Mouse (Mus musculus) MEL (cell line): Measurements from ENCODE around the gene Gpr18. TPM values are rescaled to one million over a fixed set of nuclear protein-coding genes. Genes with fewer than 3 reads are reported as not detected.

Experiments used
- DNase-seq: peaks from one replicate; pipeline ENCODE4 v3.0.0; 2011; ENCODE audit warnings: low read depth, low spot score
- H3K27ac ChIP-seq: 2 replicates; pipeline ENCODE4 v1.5.1; 2012; ENCODE audit warnings: low read depth, mild to moderate bottlenecking, control low read depth, low read length, moderate library complexity; ENCODE audit not compliant: control insufficient read depth
- H3K27me3 ChIP-seq, 2 experiments: fragments of 150-350 bp in 1 of 2; sonication (generic) in 1 of 2; 2 replicates each; pipeline ENCODE4 v1.6.1; 2012; ENCODE audit warnings: low read length in 2 of 2, mild to moderate bottlenecking in 2 of 2, improper control_type of control experiment in 1 of 2, moderate library complexity in 1 of 2; ENCODE audit not compliant: insufficient read depth in 2 of 2, control insufficient read depth in 1 of 2
- H3K36me3 ChIP-seq, 2 experiments: 2 replicates each; pipeline ENCODE4 v1.6.1; 2012 to 2014; ENCODE audit warnings: low read length in 2 of 2, improper control_type of control experiment in 1 of 2, inconsistent platforms in 1 of 2, mild to moderate bottlenecking in 1 of 2; ENCODE audit not compliant: insufficient read depth in 2 of 2, control insufficient read depth in 1 of 2
- H3K4me1 ChIP-seq, 2 experiments: fragments of 150-350 bp in 1 of 2; sonication (generic) in 1 of 2; 2 replicates each; pipeline ENCODE4 v1.6.1; 2012; ENCODE audit warnings: low read length in 2 of 2, improper control_type of control experiment in 1 of 2, mild to moderate bottlenecking in 1 of 2; ENCODE audit not compliant: insufficient read depth in 2 of 2, control insufficient read depth in 1 of 2
- H3K4me3 ChIP-seq, 2 experiments: fragments of 150-350 bp in 1 of 2; sonication (generic) in 1 of 2; 2 replicates each; pipeline ENCODE4 v1.5.1; 2012; ENCODE audit warnings: low read depth in 2 of 2, low read length in 2 of 2, mild to moderate bottlenecking in 2 of 2, moderate library complexity in 2 of 2, control low read depth in 1 of 2, improper control_type of control experiment in 1 of 2; ENCODE audit not compliant: control insufficient read depth in 1 of 2, insufficient read depth in 1 of 2
- H3K79me2 ChIP-seq: 2 replicates; pipeline ENCODE4 v1.6.1; 2012; ENCODE audit warnings: mild to moderate bottlenecking, low read length, moderate library complexity; ENCODE audit not compliant: control insufficient read depth, poor library complexity, insufficient read depth
- H3K9ac ChIP-seq: 2 replicates; pipeline ENCODE4 v1.6.1; 2012; ENCODE audit warnings: low read depth, mild to moderate bottlenecking, control low read depth, low read length, moderate library complexity; ENCODE audit not compliant: control insufficient read depth, poor library complexity, severe bottlenecking
- H3K9me3 ChIP-seq: fragments of 150-350 bp; sonication (generic); replicated peaks from 2 replicates; pipeline ENCODE4 v1.6.1; 2012; ENCODE audit warnings: mild to moderate bottlenecking, low read length, improper control_type of control experiment, moderate library complexity; ENCODE audit not compliant: insufficient read depth
- BHLHE40 ChIP-seq: IDR thresholded peaks from 2 replicates; pipeline ENCODE4 v1.6.1; 2012; ENCODE audit warnings: low read depth, mild to moderate bottlenecking, inconsistent platforms, low read length, improper control_type of control experiment, borderline replicate concordance
- CHD2 ChIP-seq: IDR thresholded peaks from 2 replicates; pipeline ENCODE4 v1.6.1; 2011; ENCODE audit warnings: low read length, improper control_type of control experiment
- CTCF ChIP-seq, 3 experiments: IDR thresholded peaks in 2 of 3; conservative IDR thresholded peaks in 1 of 3; 2 replicates each; pipeline ENCODE4 v1.5.1; 2011 to 2012; ENCODE audit warnings: low read length in 3 of 3, low read depth in 2 of 3, mild to moderate bottlenecking in 2 of 3, improper control_type of control experiment in 1 of 3, inconsistent platforms in 1 of 3, mixed read lengths in 1 of 3, moderate library complexity in 1 of 3; ENCODE audit not compliant: control insufficient read depth in 1 of 3, insufficient read depth in 1 of 3, poor library complexity in 1 of 3, severe bottlenecking in 1 of 3
- E2F4 ChIP-seq: IDR thresholded peaks from 2 replicates; pipeline ENCODE4 v1.6.1; 2011; ENCODE audit warnings: low read depth, low read length, improper control_type of control experiment, borderline replicate concordance
- EP300 ChIP-seq, 2 experiments: IDR thresholded peaks; 2 replicates each; pipeline ENCODE4 v1.6.1; 2011; ENCODE audit warnings: improper control_type of control experiment in 2 of 2, low read length in 2 of 2, low read depth in 1 of 2, mild to moderate bottlenecking in 1 of 2
- ETS1 ChIP-seq: IDR thresholded peaks from 2 replicates; pipeline ENCODE4 v1.6.1; 2012; ENCODE audit warnings: low read depth, mild to moderate bottlenecking, inconsistent platforms, low read length, improper control_type of control experiment, moderate library complexity
- GATA1 ChIP-seq: IDR thresholded peaks from 2 replicates; pipeline ENCODE4 v1.6.1; 2011; ENCODE audit warnings: low read depth, low read length, improper control_type of control experiment
- HCFC1 ChIP-seq: IDR thresholded peaks from 2 replicates; pipeline ENCODE4 v1.6.1; 2012; ENCODE audit warnings: low read depth, mild to moderate bottlenecking, inconsistent platforms, low read length, improper control_type of control experiment, moderate library complexity
- JUND ChIP-seq: IDR thresholded peaks from 2 replicates; pipeline ENCODE4 v1.6.1; 2011; ENCODE audit warnings: low read depth, mild to moderate bottlenecking, improper control_type of control experiment, low read length
- KAT2A ChIP-seq: conservative IDR thresholded peaks from 2 replicates; pipeline ENCODE4 v1.6.1; 2012; ENCODE audit warnings: low read depth, low read length, improper control_type of control experiment, inconsistent platforms
- MAFK ChIP-seq: IDR thresholded peaks from 2 replicates; pipeline ENCODE4 v1.6.1; 2011; ENCODE audit warnings: low read depth, mild to moderate bottlenecking, low read length, improper control_type of control experiment, borderline replicate concordance
- MAX ChIP-seq: IDR thresholded peaks from 2 replicates; pipeline ENCODE4 v1.6.1; 2011; ENCODE audit warnings: low read length, improper control_type of control experiment
- MAZ ChIP-seq: IDR thresholded peaks from 2 replicates; pipeline ENCODE4 v1.6.1; 2012; ENCODE audit warnings: low read depth, mild to moderate bottlenecking, inconsistent platforms, low read length, improper control_type of control experiment
- MEF2A ChIP-seq: IDR thresholded peaks from 2 replicates; pipeline ENCODE4 v1.6.1; 2014; ENCODE audit warnings: low read depth, mild to moderate bottlenecking, inconsistent platforms, low read length, improper control_type of control experiment; ENCODE audit not compliant: poor library complexity, insufficient replicate concordance, severe bottlenecking; ENCODE audit errors: extremely low read depth
- MXI1 ChIP-seq: IDR thresholded peaks from 2 replicates; pipeline ENCODE4 v1.6.1; 2011; ENCODE audit warnings: mild to moderate bottlenecking, low read depth, low read length, improper control_type of control experiment
- MYB ChIP-seq: IDR thresholded peaks from 2 replicates; pipeline ENCODE4 v1.6.1; 2011; ENCODE audit warnings: mild to moderate bottlenecking, low read depth, low read length, improper control_type of control experiment
- MYC ChIP-seq: IDR thresholded peaks from 2 replicates; pipeline ENCODE4 v1.6.1; 2011; ENCODE audit warnings: low read depth, mild to moderate bottlenecking, low read length, improper control_type of control experiment, moderate library complexity
- NELFE ChIP-seq: IDR thresholded peaks from 2 replicates; pipeline ENCODE4 v1.6.1; 2011; ENCODE audit warnings: low read depth, low read length, improper control_type of control experiment
- POLR2A ChIP-seq, 2 experiments: IDR thresholded peaks; 2 replicates each; pipeline ENCODE4 v1.6.1; 2011 to 2012; ENCODE audit warnings: low read length in 2 of 2, mild to moderate bottlenecking in 2 of 2, control low read depth in 1 of 2, improper control_type of control experiment in 1 of 2, low read depth in 1 of 2, moderate library complexity in 1 of 2; ENCODE audit not compliant: control insufficient read depth in 1 of 2, insufficient read depth in 1 of 2, poor library complexity in 1 of 2
- POLR2AphosphoS2 ChIP-seq: IDR thresholded peaks from 2 replicates; pipeline ENCODE4 v1.6.1; 2011; ENCODE audit warnings: low read length, improper control_type of control experiment
- RAD21 ChIP-seq: IDR thresholded peaks from 2 replicates; pipeline ENCODE4 v1.6.1; 2011; ENCODE audit warnings: mild to moderate bottlenecking, low read depth, low read length, improper control_type of control experiment
- SIN3A ChIP-seq: IDR thresholded peaks from 2 replicates; pipeline ENCODE4 v1.6.1; 2012; ENCODE audit warnings: low read length, improper control_type of control experiment, inconsistent platforms
- SMC3 ChIP-seq: IDR thresholded peaks from 2 replicates; pipeline ENCODE4 v1.6.1; 2011; ENCODE audit warnings: low read depth, low read length, improper control_type of control experiment
- TAL1 ChIP-seq: IDR thresholded peaks from 2 replicates; pipeline ENCODE4 v1.6.1; 2012; ENCODE audit warnings: mild to moderate bottlenecking, inconsistent platforms, low read length, moderate library complexity, mixed read lengths
- TBP ChIP-seq: IDR thresholded peaks from 2 replicates; pipeline ENCODE4 v1.8.0; 2011; ENCODE audit warnings: low read depth, low read length, improper control_type of control experiment
- TCF12 ChIP-seq: IDR thresholded peaks from 2 replicates; pipeline ENCODE4 v1.6.1; 2014; ENCODE audit warnings: low read depth, mild to moderate bottlenecking, inconsistent platforms, low read length, improper control_type of control experiment, moderate library complexity
- UBTF ChIP-seq: IDR thresholded peaks from 2 replicates; pipeline ENCODE4 v1.6.1; 2012; ENCODE audit warnings: low read depth, mild to moderate bottlenecking, inconsistent platforms, low read length, improper control_type of control experiment, moderate library complexity, borderline replicate concordance; ENCODE audit not compliant: insufficient read depth
- USF1 ChIP-seq: IDR thresholded peaks from 2 replicates; pipeline ENCODE4 v1.6.1; 2014; ENCODE audit warnings: low read depth, mild to moderate bottlenecking, inconsistent platforms, low read length, improper control_type of control experiment, moderate library complexity
- USF2 ChIP-seq, 2 experiments: IDR thresholded peaks; 2 replicates each; pipeline ENCODE4 v1.6.1; 2011 to 2012; ENCODE audit warnings: improper control_type of control experiment in 2 of 2, low read length in 2 of 2, borderline replicate concordance in 1 of 2, inconsistent platforms in 1 of 2, low read depth in 1 of 2, mild to moderate bottlenecking in 1 of 2; ENCODE audit not compliant: insufficient read depth in 1 of 2
- ZC3H11A ChIP-seq: IDR thresholded peaks from 2 replicates; pipeline ENCODE4 v1.6.1; 2012; ENCODE audit warnings: low read depth, mild to moderate bottlenecking, inconsistent platforms, low read length, improper control_type of control experiment
- ZKSCAN1 ChIP-seq: IDR thresholded peaks from 2 replicates; pipeline ENCODE4 v1.6.1; 2012; ENCODE audit warnings: low read depth, mild to moderate bottlenecking, inconsistent platforms, low read length, improper control_type of control experiment, moderate library complexity
- ZMIZ1 ChIP-seq: IDR thresholded peaks from 2 replicates; pipeline ENCODE4 v1.6.1; 2012; ENCODE audit warnings: low read depth, mild to moderate bottlenecking, inconsistent platforms, low read length, improper control_type of control experiment, moderate library complexity
- ZNF384 ChIP-seq: IDR thresholded peaks from 2 replicates; pipeline ENCODE4 v1.6.1; 2012; ENCODE audit warnings: low read depth, mild to moderate bottlenecking, inconsistent platforms, low read length, improper control_type of control experiment
- polyA plus RNA-seq, 2 experiments: library from polyadenylated mRNA; stranded (reverse) in 1 of 2; unstranded in 1 of 2; fragments of >175 nt in 1 of 2; fragments of >200 nt in 1 of 2; gene quantifications; 2 replicates each; pipeline versions ENCODE4 v1.2.1 to v1.2.4; 2012; ENCODE audit warnings: low replicate concordance in 2 of 2, low read depth in 1 of 2; ENCODE audit not compliant: insufficient read length in 2 of 2, insufficient read depth in 1 of 2, missing spikeins in 1 of 2
- total RNA-seq: library from RNA; depleted of rRNA; stranded (reverse); fragments of 300-350 nt; gene quantifications from 2 replicates; pipeline ENCODE4 v1.2.3, GENCODE M21; 2012

The Gpr18 gene
- total and polyA plus RNA-seq, 3 experiments, result 0.06 to 0.15 TPM; not detected in 1

DNA sequence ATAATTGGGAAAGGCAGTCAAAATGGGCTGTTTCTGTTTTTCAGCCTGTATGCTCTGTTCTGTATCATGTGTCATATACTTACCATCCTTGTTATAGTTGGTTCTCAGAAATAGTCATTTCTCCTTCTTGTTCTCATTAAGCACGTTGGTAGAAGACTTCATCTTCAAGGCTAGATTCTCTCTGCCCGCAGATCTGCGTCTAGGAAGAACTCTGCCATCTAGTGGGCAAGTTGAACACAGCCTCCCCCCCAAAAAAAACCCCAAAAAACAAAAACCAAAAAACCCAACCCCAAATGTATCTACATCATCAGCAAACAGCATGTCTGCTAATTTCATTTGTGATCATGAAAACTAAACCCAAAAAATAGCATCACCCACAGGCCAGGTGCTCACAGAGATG, 4.2 kb upstream of the Gpr18 start:
- TF ChIP-seq UBTF, result no peak
- TF ChIP-seq E2F4, result no peak
- TF ChIP-seq MYC, result no peak
- no peak for TF ChIP-seq USF2 (IDR thresholded peaks at IDR 0.05; ENCODE audit: borderline replicate concordance in 1 of 2, insufficient read depth in 1 of 2, low read depth in 1 of 2, low read length in 2 of 2)
- no peak for TF ChIP-seq BHLHE40
- no peak for TF ChIP-seq MXI1
- TF ChIP-seq GATA1, result no peak
- no peak for TF ChIP-seq MAFK
- TF ChIP-seq TCF12, result no peak
- TF ChIP-seq TAL1, result no peak
- TF ChIP-seq CHD2, result no peak
- TF ChIP-seq USF1, result no peak
- TF ChIP-seq CTCF (IDR thresholded peaks at IDR 0.05 in 2 of 3, conservative IDR thresholded peaks at IDR 0.05 in 1 of 3; ENCODE audit: control insufficient read depth in 1 of 3, insufficient read depth in 1 of 3, low read depth in 2 of 3, low read length in 3 of 3, poor library complexity in 1 of 3, severe bottlenecking in 1 of 3), result peak; percentile 59 to 71 (median 70)
- TF ChIP-seq KAT2A, result no peak
- TF ChIP-seq POLR2A (IDR thresholded peaks at IDR 0.05; ENCODE audit: control insufficient read depth in 1 of 2, insufficient read depth in 1 of 2, low read depth in 1 of 2, low read length in 2 of 2, poor library complexity in 1 of 2), result no peak
- no peak for TF ChIP-seq ZMIZ1
- 0 out of 2 replicates have a peak, but pooled peaks have one; percentile 21 for TF ChIP-seq ZNF384
- TF ChIP-seq MAX, result no peak
- no peak for TF ChIP-seq NELFE
- TF ChIP-seq TBP, result no peak
- TF ChIP-seq MAZ, result no peak
- TF ChIP-seq MEF2A, result no peak
- TF ChIP-seq POLR2AphosphoS2, result no peak
- TF ChIP-seq ZC3H11A, result no peak
- TF ChIP-seq HCFC1, result no peak
- TF ChIP-seq RAD21, result peak; percentile 41
- no peak for TF ChIP-seq EP300 (IDR thresholded peaks at IDR 0.05; ENCODE audit: low read depth in 1 of 2, low read length in 2 of 2)
- TF ChIP-seq ETS1, result no peak
- TF ChIP-seq JUND, result no peak
- no peak for TF ChIP-seq ZKSCAN1
- TF ChIP-seq MYB, result no peak
- TF ChIP-seq SIN3A, result no peak
- peak; percentile 70 for TF ChIP-seq SMC3
- TF ChIP-seq, all 39 proteins: peak for 4
- H3K27me3 ChIP-seq, result no peaks in the 10 kb centered on the region
- no peak overlapping the region for H3K27ac ChIP-seq
- H3K36me3 ChIP-seq, result peaks cover 0 to 4% of the 10 kb centered on the region in 2 experiments; a peak in 2 of 4 replicates
- no peak overlapping the region for H3K9ac ChIP-seq
- H3K79me2 ChIP-seq, result no peaks in the 10 kb centered on the region
- peak; percentile 45 for DNase-seq
- no peaks in the 10 kb centered on the region for H3K9me3 ChIP-seq
- no peaks in the 10 kb centered on the region for H3K4me1 ChIP-seq
- no peak overlapping the region for H3K4me3 ChIP-seq
